Mouse (Mus musculus): ENCODE data around the gene Kcnq5. TPM values are rescaled to one million over a fixed set of nuclear protein-coding genes. Genes with fewer than 3 reads are reported as not detected.
A peak's percentile ranks its signal among the peaks of the same experiment; 100 is the strongest.

Kcnq5 gene
- polyA plus RNA-seq (2016; fragmentation: Nextera tagmentation; extraction: Ambion mirVana) = 6.3 and 7.2 TPM in 2 replicates

DNA sequence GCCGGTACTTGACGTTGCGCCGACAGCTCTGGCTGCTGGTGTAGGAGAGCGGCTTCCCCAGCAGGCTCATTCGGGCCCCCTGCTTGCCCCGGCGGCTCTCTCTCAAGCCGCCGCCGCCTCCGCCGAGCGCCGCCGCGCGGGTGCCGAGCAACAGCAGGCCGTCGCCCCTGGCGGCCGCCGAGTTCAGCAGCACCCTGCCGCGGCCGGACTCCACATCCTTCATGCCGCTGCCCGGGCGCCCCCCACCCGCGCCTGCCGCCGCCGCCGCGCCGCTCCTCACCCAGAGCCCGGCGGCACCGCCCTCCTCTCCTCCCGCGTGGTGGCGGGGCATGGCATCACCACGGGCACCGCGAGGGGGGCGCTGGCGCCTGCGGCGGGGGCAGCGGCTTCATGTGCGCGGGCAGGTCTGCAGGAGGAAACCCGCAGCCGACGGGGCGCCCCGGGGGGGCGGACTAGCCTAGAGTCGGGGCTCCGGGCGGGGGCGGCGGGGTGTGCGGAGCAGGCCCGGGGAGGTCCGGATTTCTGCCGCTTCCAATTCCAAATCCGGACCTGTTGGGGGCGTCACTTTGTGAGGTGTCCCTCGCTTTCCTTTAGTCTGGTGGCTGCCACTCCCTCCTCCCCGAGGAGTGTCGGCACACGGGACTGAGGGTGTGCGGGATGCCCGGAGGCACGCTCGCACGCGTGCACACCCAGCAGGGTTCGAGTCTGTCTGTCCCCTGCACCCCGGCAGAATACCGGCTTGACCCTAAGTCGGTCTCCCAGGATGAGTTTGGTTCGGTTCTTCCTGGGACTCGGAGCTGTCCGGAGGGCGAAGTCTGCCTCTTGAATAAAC lies at the start of gene Kcnq5:
Kcnq5 (minus strand) TSS at position 692 of the 832 bp plus-strand sequence.
- WGBS = under 1% methylated on average over 89 of the region's 89 CpGs
- DNase-seq (ENCODE audit: low spot score) = peak; percentile 79
- H3K27ac ChIP-seq = peak within 1 kb of the TSS; percentile 96

DNA sequence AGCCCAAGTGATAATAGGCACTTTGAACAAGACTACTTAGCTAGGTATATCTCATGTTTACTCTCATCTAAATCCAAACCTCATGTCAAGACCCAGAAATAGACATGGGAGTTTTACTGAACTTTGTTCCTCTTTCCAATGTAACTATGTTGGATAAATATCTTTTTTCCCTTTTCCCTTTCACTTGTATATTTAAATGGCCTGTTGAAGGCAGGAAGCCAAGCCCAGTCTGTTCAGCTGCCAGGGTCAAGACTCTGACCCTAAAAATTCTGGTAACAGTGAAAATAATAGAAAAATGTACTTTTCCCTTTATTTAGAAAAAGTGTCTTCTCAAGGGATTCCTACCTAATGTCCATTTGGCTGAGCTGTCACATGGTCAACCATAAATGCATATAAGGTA lies 18.0 kb upstream of the Kcnq5 start:
- Histone ChIP-seq H3K4me3 (no peak overlapping the region), H3K4me1 (no peaks in the 10 kb centered on the region), H3K36me3 (no peaks in the 10 kb centered on the region), H3K9me3 (no peaks in the 10 kb centered on the region), H3K27me3 (ENCODE audit: insufficient read depth, poor library complexity, severe bottlenecking) (no peaks in the 10 kb centered on the region), H3K27ac (no peak overlapping the region)
- no peak for DNase-seq (ENCODE audit: low spot score)

More for the DNA sequence above, at the start of gene Kcnq5:
- no peaks in the 10 kb centered on the region for H3K36me3 ChIP-seq
- H3K4me3 ChIP-seq = peak within 1 kb of the TSS; percentile 88
- H3K4me1 ChIP-seq = peaks cover 26% of the 10 kb centered on the region
- H3K9me3 ChIP-seq = no peaks in the 10 kb centered on the region
- H3K27me3 ChIP-seq (ENCODE audit: insufficient read depth, poor library complexity, severe bottlenecking) = no peaks in the 10 kb centered on the region

DNA sequence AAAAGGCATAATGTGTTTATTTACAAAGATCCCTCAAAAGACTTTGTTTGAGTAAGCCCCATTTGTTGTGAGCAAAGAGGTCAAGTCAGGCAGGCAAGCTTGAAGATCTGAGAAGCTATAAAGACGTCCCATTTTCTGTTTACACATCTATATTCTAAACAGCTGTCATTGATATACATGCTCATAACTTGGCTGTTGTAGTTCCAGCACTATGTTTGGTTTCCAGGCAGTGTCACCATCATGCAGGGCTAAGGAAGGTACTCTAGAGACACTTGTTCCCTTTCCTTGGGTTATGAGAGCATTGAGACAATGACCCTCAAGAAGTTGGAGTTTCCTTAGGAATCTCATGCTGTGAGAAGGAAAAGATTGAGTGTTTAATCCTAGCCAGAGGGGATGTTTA lies 17.6 kb upstream of the Kcnq5 start:
- no peaks in the 10 kb centered on the region for H3K36me3 ChIP-seq
- H3K27me3 ChIP-seq (ENCODE audit: insufficient read depth, poor library complexity, severe bottlenecking) = no peaks in the 10 kb centered on the region
- no peaks in the 10 kb centered on the region for H3K4me1 ChIP-seq
- H3K4me3 ChIP-seq = no peak overlapping the region
- 60% methylated on average over 1 of the region's 1 CpGs for WGBS
- no peak overlapping the region for H3K27ac ChIP-seq
- no peak for DNase-seq (ENCODE audit: low spot score)
- H3K9me3 ChIP-seq = no peaks in the 10 kb centered on the region

DNA sequence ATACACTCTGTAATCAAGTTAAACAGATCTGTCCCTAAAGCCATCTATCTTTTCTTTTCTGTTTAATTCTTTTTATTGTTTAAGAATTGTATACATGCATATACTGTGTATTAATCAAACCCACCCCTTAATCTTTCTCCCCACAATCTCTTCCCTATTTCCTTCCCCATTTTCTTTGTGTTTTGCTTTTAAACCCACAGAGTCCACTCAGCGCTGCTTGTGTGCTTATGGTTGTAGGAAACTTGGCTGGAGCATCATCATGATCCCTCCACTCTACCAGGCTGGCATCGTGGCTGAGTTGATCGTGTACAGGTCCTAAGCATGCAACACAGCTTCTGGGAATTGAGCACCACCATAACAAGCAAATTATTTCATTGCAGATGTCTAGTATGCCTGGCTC lies 12.3 kb upstream of the Kcnq5 start:
- no peaks in the 10 kb centered on the region for H3K27me3 ChIP-seq (ENCODE audit: insufficient read depth, poor library complexity, severe bottlenecking)
- no peak overlapping the region for H3K27ac ChIP-seq
- 84% methylated on average over 3 of the region's 3 CpGs for WGBS
- H3K4me3 ChIP-seq = no peak overlapping the region
- DNase-seq (ENCODE audit: low spot score) = no peak
- no peaks in the 10 kb centered on the region for H3K36me3 ChIP-seq
- H3K9me3 ChIP-seq = no peaks in the 10 kb centered on the region
- H3K4me1 ChIP-seq = no peaks in the 10 kb centered on the region

DNA sequence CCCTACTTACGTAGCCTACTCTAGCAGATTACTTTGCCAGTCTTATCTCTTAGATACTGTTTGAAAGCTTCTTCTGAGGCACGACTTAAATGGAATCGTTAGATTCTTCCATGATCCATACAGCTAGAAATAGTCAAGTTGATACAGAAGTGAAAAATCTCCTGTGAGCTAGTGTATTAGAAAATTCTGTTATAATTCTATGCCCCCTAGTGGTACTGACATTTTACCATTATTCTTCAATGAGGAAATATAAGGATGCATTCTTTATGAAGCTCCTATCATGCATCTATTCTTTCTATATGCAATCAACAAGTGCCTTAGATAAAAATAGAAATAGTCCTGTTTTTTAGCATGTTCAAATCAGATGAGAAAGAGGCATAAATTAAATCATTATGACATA lies 5.4 kb upstream of the Kcnq5 start:
- Histone ChIP-seq H3K4me3 (no peak overlapping the region), H3K4me1 (peaks cover 19% of the 10 kb centered on the region), H3K36me3 (no peaks in the 10 kb centered on the region), H3K9me3 (no peaks in the 10 kb centered on the region), H3K27me3 (ENCODE audit: insufficient read depth, poor library complexity, severe bottlenecking) (no peaks in the 10 kb centered on the region), H3K27ac (no peak overlapping the region)
- DNase-seq (ENCODE audit: low spot score) = no peak
- 37% methylated on average over 3 of the region's 3 CpGs for WGBS

DNA sequence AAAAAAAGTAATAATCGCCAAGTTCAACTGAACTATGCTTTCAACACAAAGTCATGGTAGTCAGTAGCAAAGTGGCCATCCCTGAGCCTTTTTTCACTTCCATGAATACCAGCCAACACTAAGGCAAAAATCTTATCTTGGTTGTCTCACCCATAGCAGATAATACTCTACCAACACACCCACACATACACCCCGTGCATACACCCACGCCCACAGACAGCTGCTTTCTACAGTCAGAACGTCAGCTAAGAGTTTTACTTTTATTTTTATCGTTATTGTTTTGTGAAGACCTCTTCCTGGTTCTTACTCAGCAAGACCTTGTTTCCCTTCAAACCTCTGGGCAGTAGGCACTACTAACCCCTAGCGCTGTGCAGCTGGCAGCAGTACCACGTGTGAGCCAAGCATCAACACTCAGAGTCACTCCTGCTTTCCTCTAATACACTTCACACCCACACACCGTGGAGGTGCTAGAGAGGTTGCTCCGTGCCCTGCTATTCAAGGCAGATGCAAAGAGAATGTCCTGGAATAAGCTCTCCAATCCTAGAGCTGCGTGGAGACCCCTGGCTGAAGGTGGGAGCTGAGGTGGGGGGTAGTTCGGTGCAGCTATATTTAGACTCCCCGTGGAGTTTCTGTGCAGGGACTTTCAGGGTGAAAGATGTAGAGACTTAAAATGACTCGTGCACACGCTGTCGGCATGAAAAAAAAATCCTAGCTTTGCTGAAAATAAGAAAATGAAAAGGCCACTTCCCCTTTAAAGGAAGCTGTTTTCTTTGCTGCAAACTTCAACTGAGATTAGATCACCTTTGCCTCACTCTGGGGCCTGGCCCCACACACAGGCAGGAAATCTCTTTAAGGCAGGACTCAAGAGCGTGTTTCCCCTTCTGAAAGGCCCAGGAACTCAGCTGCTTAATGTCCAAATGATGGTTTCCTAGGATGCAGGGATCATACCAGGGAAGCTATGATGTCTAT lies 1.4 kb upstream of the Kcnq5 start:
- 20% methylated on average over 16 of the region's 16 CpGs for WGBS
- peaks cover 26% of the 10 kb centered on the region for H3K4me1 ChIP-seq
- no peaks in the 10 kb centered on the region for H3K27me3 ChIP-seq (ENCODE audit: insufficient read depth, poor library complexity, severe bottlenecking)
- H3K4me3 ChIP-seq = peak overlapping the region; percentile 88
- no peaks in the 10 kb centered on the region for H3K9me3 ChIP-seq
- H3K36me3 ChIP-seq = no peaks in the 10 kb centered on the region
- H3K27ac ChIP-seq = peak overlapping the region; percentile 96
- DNase-seq (ENCODE audit: low spot score) = peak; percentile 76

DNA sequence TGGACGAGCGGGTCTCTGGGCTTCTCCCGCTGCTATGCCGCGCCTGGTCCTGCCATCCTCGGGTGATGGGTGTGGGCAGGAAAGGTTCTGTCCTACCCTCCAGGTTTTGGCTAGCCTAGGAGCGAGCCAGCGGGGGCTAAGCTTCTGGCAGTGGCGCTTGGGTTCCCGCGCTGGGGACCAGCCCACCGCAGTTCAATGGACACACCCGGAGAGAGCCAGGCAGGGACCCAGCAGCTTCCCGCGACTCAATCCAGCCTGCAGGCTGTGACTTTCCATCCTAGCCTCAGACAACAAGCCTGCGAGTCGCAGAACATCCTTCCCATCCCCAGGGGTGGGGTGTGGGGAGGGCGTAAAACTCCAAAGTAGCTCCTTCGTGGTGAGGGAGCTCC lies 335 bp upstream of the Kcnq5 start:
- Histone ChIP-seq H3K27ac (peak overlapping the region; percentile 96), H3K36me3 (no peaks in the 10 kb centered on the region), H3K4me3 (peak overlapping the region; percentile 88), H3K4me1 (peaks cover 26% of the 10 kb centered on the region), H3K9me3 (no peaks in the 10 kb centered on the region), H3K27me3 (ENCODE audit: insufficient read depth, poor library complexity, severe bottlenecking) (no peaks in the 10 kb centered on the region)
- peak; percentile 79 for DNase-seq (ENCODE audit: low spot score)
- under 1% methylated on average over 19 of the region's 19 CpGs for WGBS

DNA sequence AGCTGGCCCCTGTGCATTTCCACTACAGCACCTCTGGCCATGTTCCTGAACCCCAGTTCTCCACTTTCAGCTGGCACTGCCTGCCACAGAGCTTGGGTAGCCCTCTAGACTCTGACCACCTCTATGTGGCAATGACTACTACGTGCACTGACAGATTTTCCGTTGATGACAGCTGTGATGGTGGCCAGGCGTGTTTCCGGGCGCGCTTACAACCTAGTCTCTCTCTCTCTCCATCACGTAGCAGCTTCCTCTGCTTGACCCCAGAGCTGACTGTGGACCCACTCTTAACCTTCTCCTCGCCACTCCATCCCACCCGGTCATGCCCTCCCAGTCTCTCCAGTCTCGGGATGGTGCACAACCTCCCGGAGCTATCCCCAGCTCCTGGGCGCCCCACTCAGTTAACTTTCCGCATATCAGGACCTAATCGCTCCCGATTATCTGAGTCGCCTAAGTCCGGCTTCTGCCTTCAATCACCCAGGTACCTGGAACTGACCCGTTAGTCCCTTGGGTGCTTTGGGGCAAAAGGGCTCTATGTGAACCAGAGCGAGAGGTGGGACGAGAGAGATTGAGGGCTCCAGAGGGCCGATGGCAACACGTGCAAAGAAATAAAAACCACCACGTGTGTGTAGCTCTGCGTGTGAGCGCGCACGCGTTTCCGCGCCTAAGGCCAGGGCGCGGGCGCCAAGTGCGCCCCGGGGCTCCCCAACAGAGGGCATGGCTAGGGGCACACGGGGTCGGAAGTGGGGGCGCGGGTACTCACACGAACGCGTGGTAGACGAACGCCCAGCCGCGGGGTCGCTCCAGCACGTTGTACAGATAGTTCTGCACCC lies 1.1 kb downstream of the Kcnq5 start:
- H3K27ac ChIP-seq = peak overlapping the region; percentile 96

DNA sequence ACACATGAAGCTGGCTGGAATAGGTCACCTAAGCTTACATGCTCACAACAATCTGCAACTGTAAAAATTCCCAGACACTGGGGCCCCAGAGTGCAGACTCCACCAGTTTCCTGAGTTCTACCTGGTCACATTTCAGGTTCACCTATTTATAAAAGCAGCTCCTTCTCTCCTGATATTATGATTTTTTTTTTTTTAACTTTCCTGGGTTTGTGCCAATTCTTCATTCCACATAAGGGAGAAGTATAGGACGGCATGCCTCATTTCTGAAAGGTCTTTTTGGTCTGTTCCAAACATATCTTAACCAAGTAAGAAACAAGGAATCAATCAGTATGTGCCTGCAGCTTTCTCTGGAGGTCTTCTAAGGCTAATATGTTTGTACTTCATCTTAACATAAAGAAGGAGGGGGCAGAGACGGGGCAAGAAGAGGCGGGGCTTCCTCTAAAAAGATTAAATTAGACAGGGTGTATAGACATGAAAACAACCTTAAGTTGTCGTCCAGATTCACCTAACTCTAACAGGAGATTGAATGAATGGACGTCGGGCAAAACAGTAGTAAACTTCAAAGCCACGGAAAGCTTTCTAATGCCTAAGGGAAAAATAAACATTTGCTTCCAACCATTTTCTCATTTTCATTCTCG lies 2.0 kb downstream of the Kcnq5 start:
- Histone ChIP-seq H3K36me3 (no peaks in the 10 kb centered on the region), H3K4me1 (peaks cover 28% of the 10 kb centered on the region), H3K4me3 (peak overlapping the region; percentile 88), H3K27me3 (ENCODE audit: insufficient read depth, poor library complexity, severe bottlenecking) (no peaks in the 10 kb centered on the region), H3K9me3 (no peaks in the 10 kb centered on the region), H3K27ac (peak overlapping the region; percentile 96)
- WGBS = 17% methylated on average over 8 of the region's 8 CpGs
- DNase-seq (ENCODE audit: low spot score) = no peak

More for the DNA sequence above, 1.1 kb downstream of the Kcnq5 start:
- Histone ChIP-seq H3K4me3 (peak overlapping the region; percentile 88), H3K27me3 (ENCODE audit: insufficient read depth, poor library complexity, severe bottlenecking) (no peaks in the 10 kb centered on the region), H3K36me3 (no peaks in the 10 kb centered on the region), H3K4me1 (peaks cover 28% of the 10 kb centered on the region), H3K9me3 (no peaks in the 10 kb centered on the region)
- DNase-seq (ENCODE audit: low spot score) = peak; percentile 89
- under 1% methylated on average over 48 of the region's 48 CpGs for WGBS

DNA sequence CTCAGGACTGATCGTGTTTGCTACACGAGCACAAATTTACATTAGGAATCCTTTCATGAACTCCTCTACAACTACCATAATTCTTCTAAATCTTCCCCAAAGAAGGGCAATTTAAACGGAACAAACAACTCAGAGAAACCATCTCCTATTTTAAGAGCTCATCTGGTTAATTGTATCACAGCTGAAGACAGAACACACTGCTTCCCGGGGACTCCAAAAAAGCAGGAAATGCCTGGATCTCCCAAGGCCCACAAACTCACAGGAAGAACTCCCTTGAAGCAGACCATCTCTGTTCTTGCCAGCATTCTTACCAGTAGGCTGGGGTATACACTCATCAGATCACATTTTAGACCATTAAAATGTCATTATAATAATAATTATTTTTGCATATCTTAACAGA lies 3.7 kb downstream of the Kcnq5 start:
- WGBS = 49% methylated on average over 4 of the region's 4 CpGs
- H3K4me1 ChIP-seq = peaks cover 18% of the 10 kb centered on the region
- H3K36me3 ChIP-seq = no peaks in the 10 kb centered on the region
- no peaks in the 10 kb centered on the region for H3K27me3 ChIP-seq (ENCODE audit: insufficient read depth, poor library complexity, severe bottlenecking)
- H3K27ac ChIP-seq = no peak overlapping the region
- no peak for DNase-seq (ENCODE audit: low spot score)
- H3K4me3 ChIP-seq = no peak overlapping the region
- no peaks in the 10 kb centered on the region for H3K9me3 ChIP-seq

DNA sequence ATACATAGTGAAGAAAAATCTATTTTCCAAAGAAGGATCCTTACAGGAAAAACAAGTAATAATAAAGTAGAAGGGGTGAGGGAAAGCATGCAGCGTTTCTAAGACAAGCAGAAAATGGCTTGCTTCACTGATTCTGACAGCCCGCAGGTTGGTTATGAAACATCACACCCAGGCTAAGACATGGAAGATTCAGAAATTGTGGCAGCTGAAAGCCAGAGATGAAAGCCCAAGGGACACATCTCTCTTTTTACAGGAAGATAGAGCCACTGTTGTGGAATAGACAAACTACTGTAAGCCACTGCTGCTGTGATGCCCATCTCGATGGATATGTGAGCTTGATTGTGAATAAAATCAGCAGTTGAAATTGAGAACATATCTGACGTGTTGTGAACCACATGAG lies 20.9 kb downstream of the Kcnq5 start:
- Histone ChIP-seq H3K9me3 (no peaks in the 10 kb centered on the region), H3K27me3 (ENCODE audit: insufficient read depth, poor library complexity, severe bottlenecking) (no peaks in the 10 kb centered on the region), H3K4me3 (no peak overlapping the region), H3K4me1 (peaks cover 17% of the 10 kb centered on the region; the same call in 1 of the 2 replicates), H3K36me3 (no peaks in the 10 kb centered on the region), H3K27ac (no peak overlapping the region; the same call in 1 of the 2 replicates)
- WGBS = 73% methylated on average over 4 of the region's 4 CpGs
- DNase-seq (ENCODE audit: low spot score) = no peak

DNA sequence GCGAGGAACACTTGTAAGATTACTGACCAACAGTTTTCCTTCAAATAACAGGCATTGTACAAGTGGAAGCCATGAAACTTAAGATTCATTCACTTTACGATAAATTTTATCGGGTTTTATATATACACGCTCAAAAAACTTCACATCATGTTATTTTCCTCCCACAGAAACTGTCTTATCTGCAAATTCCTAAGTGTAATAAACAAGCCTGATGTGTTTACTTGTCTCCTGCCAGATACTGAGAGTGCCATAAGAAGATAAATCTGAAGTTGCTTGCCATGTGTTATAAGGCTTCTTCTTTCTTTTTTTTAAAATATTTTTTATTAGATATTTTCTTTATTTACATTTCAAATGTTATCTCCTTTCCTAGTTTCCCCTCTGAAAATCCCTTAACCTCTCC lies 34.6 kb downstream of the Kcnq5 start:
- Histone ChIP-seq H3K4me3 (no peak overlapping the region), H3K9me3 (no peaks in the 10 kb centered on the region), H3K27me3 (ENCODE audit: insufficient read depth, poor library complexity, severe bottlenecking) (no peaks in the 10 kb centered on the region), H3K36me3 (no peaks in the 10 kb centered on the region), H3K4me1 (no peaks in the 10 kb centered on the region), H3K27ac (no peak overlapping the region)
- no peak for DNase-seq (ENCODE audit: low spot score)
- 86% methylated on average over 4 of the region's 4 CpGs for WGBS
